In genomic region chr17:29034264-29034663, GRCm38 (mm10) we compare ENCODE assay signal across 8 mouse cellular contexts. TPM values are rescaled to one million over a fixed set of nuclear protein-coding genes. Genes with fewer than 3 reads are reported as not detected.
DNase-seq lines count a peak whose midpoint lies in the region; ATAC-seq and TF ChIP-seq lines count a peak whose summit lies in the region.

No protein-coding gene starts in this region.

- no peak for TF ChIP-seq CTCF in kidney, postnatal 0 days (IDR thresholded peaks at IDR 0.05; ENCODE audit: low read depth)
- no peak for TF ChIP-seq CTCF in bone marrow macrophage, adult 2 months (IDR thresholded peaks at IDR 0.05; ENCODE audit: low read depth, low read length)

- no peak for ATAC-seq in kidney, postnatal 0 days (replicated peaks; ENCODE audit: low FRiP score, low read depth)
- ATAC-seq in hindbrain, embryonic 15.5 days (ENCODE audit: low FRiP score, low read depth), result no peak
- ATAC-seq in midbrain, embryonic 15.5 days (replicated peaks), result no peak

- peak overlapping the region; percentile 78 for H3K4me2 ChIP-seq in kidney, postnatal 0 days (ENCODE audit: low read length)
- H3K4me2 ChIP-seq in hindbrain, embryonic 15.5 days, result peak overlapping the region; percentile 98
- H3K4me2 ChIP-seq in midbrain, embryonic 15.5 days, result peak overlapping the region; percentile 88

- H3K27me3 ChIP-seq in kidney, postnatal 0 days (ENCODE audit: insufficient read depth, low read length), result no peaks in the 10 kb centered on the region
- no peaks in the 10 kb centered on the region for H3K27me3 ChIP-seq in hindbrain, embryonic 15.5 days
- no peaks in the 10 kb centered on the region for H3K27me3 ChIP-seq in midbrain, embryonic 15.5 days (replicated peaks)

- no peaks in the 10 kb centered on the region for H3K9me3 ChIP-seq in kidney, postnatal 0 days (replicated peaks; ENCODE audit: low read length)
- no peaks in the 10 kb centered on the region for H3K9me3 ChIP-seq in hindbrain, embryonic 15.5 days
- no peaks in the 10 kb centered on the region for H3K9me3 ChIP-seq in midbrain, embryonic 15.5 days

- H3K9ac ChIP-seq in kidney, postnatal 0 days (ENCODE audit: low read depth, low read length), result peak overlapping the region; percentile 96
- peak overlapping the region; percentile 88 for H3K9ac ChIP-seq in hindbrain, embryonic 15.5 days
- H3K9ac ChIP-seq in midbrain, embryonic 15.5 days, result peak overlapping the region; percentile 63

- H3K4me1 ChIP-seq in kidney, postnatal 0 days (replicated peaks; ENCODE audit: insufficient read depth, low read length), result 0 out of 2 replicates have a peak, but pooled peaks cover 3% of the 10 kb centered on the region
- peaks cover 6% of the 10 kb centered on the region for H3K4me1 ChIP-seq in bone marrow macrophage, adult 2 months (ENCODE audit: control insufficient read depth, insufficient read depth, low read length)
- peaks cover 48% of the 10 kb centered on the region for H3K4me1 ChIP-seq in hindbrain, embryonic 15.5 days (replicated peaks)
- peaks cover 50% of the 10 kb centered on the region for H3K4me1 ChIP-seq in midbrain, embryonic 15.5 days

- H3K27ac ChIP-seq in kidney, postnatal 0 days, result no peak overlapping the region
- H3K27ac ChIP-seq in bone marrow macrophage, adult 2 months (ENCODE audit: insufficient read depth, low read depth, low read length), result no peak overlapping the region
- H3K27ac ChIP-seq in hindbrain, embryonic 15.5 days (replicated peaks), result no peak overlapping the region
- H3K27ac ChIP-seq in midbrain, embryonic 15.5 days, result no peak overlapping the region

- peaks cover 19% of the 10 kb centered on the region; the same call in 1 of the 2 replicates for H3K36me3 ChIP-seq in kidney, postnatal 0 days (ENCODE audit: insufficient read depth, low read length)
- peaks cover 28% of the 10 kb centered on the region for H3K36me3 ChIP-seq in hindbrain, embryonic 15.5 days
- H3K36me3 ChIP-seq in midbrain, embryonic 15.5 days (replicated peaks), result peaks cover 24% of the 10 kb centered on the region

- TF ChIP-seq POLR2A in bone marrow macrophage, adult 2 months (IDR thresholded peaks at IDR 0.05; ENCODE audit: borderline replicate concordance, low read depth, low read length), result no peak

- peak overlapping the region; percentile 88 for H3K4me3 ChIP-seq in kidney, postnatal 0 days (replicated peaks; ENCODE audit: low read depth, low read length)
- H3K4me3 ChIP-seq in bone marrow macrophage, adult 2 months (ENCODE audit: insufficient read depth, low read length), result peak overlapping the region; percentile 76
- H3K4me3 ChIP-seq in hindbrain, embryonic 15.5 days, result peak overlapping the region; percentile 67
- peak overlapping the region; percentile 62 for H3K4me3 ChIP-seq in midbrain, embryonic 15.5 days

- no peak for DNase-seq in kidney, postnatal 0 days (ENCODE audit: low spot score)
- no peak for DNase-seq in kidney, postnatal 36 days
- no peak for DNase-seq in ovary, adult 18-20 months (ENCODE audit: low spot score)
- no peak for DNase-seq in embryo, embryonic 10 days (ENCODE audit: low spot score)
- DNase-seq in layer of hippocampus, adult 8-10 months (ENCODE audit: low spot score in 2 of 2), result no peak

RNA-seq across cellular contexts. Expression of gene Srsf3, which starts 1.8 kb away (rescaled TPM):
- polyA plus RNA-seq in kidney, postnatal 0 days (2015; fragmentation: Nextera tagmentation; extraction: Ambion mirVana), result 456 and 496 TPM in 2 replicates
- polyA plus RNA-seq in bone marrow macrophage, adult 2 months (2012; ENCODE audit: insufficient read depth, insufficient read length, missing spikeins), result 151 and 170 TPM in 2 replicates
- polyA plus RNA-seq in hindbrain, embryonic 15.5 days (2015; fragmentation: Nextera tagmentation; extraction: Ambion mirVana), result 411 and 428 TPM in 2 replicates
- polyA plus RNA-seq in midbrain, embryonic 15.5 days (2015; fragmentation: Nextera tagmentation; extraction: Ambion mirVana), result 429 and 442 TPM in 2 replicates
- total RNA-seq in layer of hippocampus, adult 8-10 months (2022), result 100 to 1,000 TPM; 117 to 141 (median 132) TPM

RNA-seq across cellular contexts. Expression of gene Stk38, which starts 26.5 kb away (rescaled TPM):
- 58.8 and 66.9 TPM in 2 replicates for polyA plus RNA-seq in kidney, postnatal 0 days (2015; fragmentation: Nextera tagmentation; extraction: Ambion mirVana)
- polyA plus RNA-seq in bone marrow macrophage, adult 2 months (2012; ENCODE audit: insufficient read depth, insufficient read length, missing spikeins), result 180 and 183 TPM in 2 replicates
- polyA plus RNA-seq in hindbrain, embryonic 15.5 days (2015; fragmentation: Nextera tagmentation; extraction: Ambion mirVana), result 83.0 and 88.0 TPM in 2 replicates
- 99.7 and 105 TPM in 2 replicates for polyA plus RNA-seq in midbrain, embryonic 15.5 days (2015; fragmentation: Nextera tagmentation; extraction: Ambion mirVana)
- total RNA-seq in layer of hippocampus, adult 8-10 months (2022), result 10 to 100 TPM; 56.9 to 81.7 (median 64.5) TPM

RNA-seq across cellular contexts. Expression of gene Cdkn1a, which starts 56.5 kb away (rescaled TPM):
- 125 and 136 TPM in 2 replicates for polyA plus RNA-seq in kidney, postnatal 0 days (2015; fragmentation: Nextera tagmentation; extraction: Ambion mirVana)
- 189 and 197 TPM in 2 replicates for polyA plus RNA-seq in bone marrow macrophage, adult 2 months (2012; ENCODE audit: insufficient read depth, insufficient read length, missing spikeins)
- polyA plus RNA-seq in hindbrain, embryonic 15.5 days (2015; fragmentation: Nextera tagmentation; extraction: Ambion mirVana), result 109 and 115 TPM in 2 replicates
- polyA plus RNA-seq in midbrain, embryonic 15.5 days (2015; fragmentation: Nextera tagmentation; extraction: Ambion mirVana), result 97.7 and 99.9 TPM in 2 replicates
- total RNA-seq in layer of hippocampus, adult 8-10 months (2022), result 10 to 100 TPM in 1 of 4 experiments, 1 to 10 TPM in 3; 7.0 to 12.5 (median 8.8) TPM
